Mouse (Mus musculus): ENCODE data around the gene Il1rl1. TPM values are rescaled to one million over a fixed set of nuclear protein-coding genes. Genes with fewer than 3 reads are reported as not detected.

The Il1rl1 gene
- polyA plus RNA-seq, 1 experiment from 2014 or later = 0.08 TPM

GRCm38 (mm10) chr1:40414863-40415656 lies 14.3 kb upstream of the Il1rl1 start:
- Histone ChIP-seq H3K4me1 (no peaks in the 10 kb centered on the region), H3K9ac (no peak overlapping the region), H3K27me3 (replicated peaks) (no peaks in the 10 kb centered on the region), H3K9me3 (no peaks in the 10 kb centered on the region), H3K4me2 (replicated peaks) (no peak overlapping the region), H3K36me3 (no peaks in the 10 kb centered on the region), H3K4me3 (no peak overlapping the region), H3K27ac (no peak overlapping the region)
- ATAC-seq (ENCODE audit: low FRiP score, low read depth) = no peak
- WGBS = 76% methylated on average over 7 of the region's 7 CpGs

- Histone ChIP-seq H3K4me3 (no peak overlapping the region), H3K27ac (no peak overlapping the region), H3K36me3 (no peaks in the 10 kb centered on the region), H3K4me2 (replicated peaks) (no peak overlapping the region), H3K9me3 (no peaks in the 10 kb centered on the region), H3K27me3 (replicated peaks) (no peaks in the 10 kb centered on the region), H3K9ac (no peak overlapping the region), H3K4me1 (no peaks in the 10 kb centered on the region)
- no peak for ATAC-seq (ENCODE audit: low FRiP score, low read depth)
- WGBS = 94% methylated on average over 2 of the region's 2 CpGs
These were observed 12.3 kb upstream of the Il1rl1 start for GRCm38 (mm10) chr1:40417034-40417433.

GRCm38 (mm10) chr1:40418512-40418911 lies 10.9 kb upstream of the Il1rl1 start:
- Histone ChIP-seq H3K27ac (no peak overlapping the region), H3K9ac (no peak overlapping the region), H3K9me3 (no peaks in the 10 kb centered on the region), H3K27me3 (replicated peaks) (no peaks in the 10 kb centered on the region), H3K4me3 (no peak overlapping the region), H3K4me1 (no peaks in the 10 kb centered on the region), H3K36me3 (no peaks in the 10 kb centered on the region), H3K4me2 (replicated peaks) (no peak overlapping the region)
- ATAC-seq (ENCODE audit: low FRiP score, low read depth) = no peak
- 84% methylated on average over 5 of the region's 5 CpGs for WGBS

GRCm38 (mm10) chr1:40423892-40424291 lies 5.5 kb upstream of the Il1rl1 start:
- no peak overlapping the region for H3K27ac ChIP-seq
- 85% methylated on average over 6 of the region's 6 CpGs for WGBS
- H3K9me3 ChIP-seq = no peaks in the 10 kb centered on the region
- no peak overlapping the region for H3K4me3 ChIP-seq
- no peak for ATAC-seq (ENCODE audit: low FRiP score, low read depth)
- no peaks in the 10 kb centered on the region for H3K27me3 ChIP-seq (replicated peaks)
- H3K4me1 ChIP-seq = no peaks in the 10 kb centered on the region
- H3K36me3 ChIP-seq = no peaks in the 10 kb centered on the region
- H3K4me2 ChIP-seq (replicated peaks) = no peak overlapping the region
- H3K9ac ChIP-seq = no peak overlapping the region

GRCm38 (mm10) chr1:40427270-40427669 lies 2.1 kb upstream of the Il1rl1 start:
- WGBS = 92% methylated on average over 9 of the region's 9 CpGs
- H3K27me3 ChIP-seq (replicated peaks) = no peaks in the 10 kb centered on the region
- no peak overlapping the region for H3K4me3 ChIP-seq
- H3K4me2 ChIP-seq (replicated peaks) = no peak overlapping the region
- no peak for ATAC-seq (ENCODE audit: low FRiP score, low read depth)
- no peak overlapping the region for H3K9ac ChIP-seq
- no peaks in the 10 kb centered on the region for H3K9me3 ChIP-seq
- no peaks in the 10 kb centered on the region for H3K4me1 ChIP-seq
- no peak overlapping the region for H3K27ac ChIP-seq
- no peaks in the 10 kb centered on the region for H3K36me3 ChIP-seq

GRCm38 (mm10) chr1:40427901-40428300 lies 1.5 kb upstream of the Il1rl1 start:
- H3K4me3 ChIP-seq = no peak overlapping the region
- no peak for ATAC-seq (ENCODE audit: low FRiP score, low read depth)
- H3K36me3 ChIP-seq = no peaks in the 10 kb centered on the region
- H3K27me3 ChIP-seq (replicated peaks) = no peaks in the 10 kb centered on the region
- H3K27ac ChIP-seq = no peak overlapping the region
- no peaks in the 10 kb centered on the region for H3K9me3 ChIP-seq
- 83% methylated on average over 1 of the region's 1 CpGs for WGBS
- no peak overlapping the region for H3K4me2 ChIP-seq (replicated peaks)
- H3K4me1 ChIP-seq = no peaks in the 10 kb centered on the region
- H3K9ac ChIP-seq = no peak overlapping the region

- WGBS = 83% methylated on average over 4 of the region's 4 CpGs
- no peak overlapping the region for H3K4me2 ChIP-seq (replicated peaks)
- H3K36me3 ChIP-seq = no peaks in the 10 kb centered on the region
- no peak overlapping the region for H3K4me3 ChIP-seq
- ATAC-seq (ENCODE audit: low FRiP score, low read depth) = no peak
- H3K9ac ChIP-seq = no peak overlapping the region
- H3K27ac ChIP-seq = no peak overlapping the region
- H3K27me3 ChIP-seq (replicated peaks) = no peaks in the 10 kb centered on the region
- H3K4me1 ChIP-seq = no peaks in the 10 kb centered on the region
- no peaks in the 10 kb centered on the region for H3K9me3 ChIP-seq
These were observed 919 bp downstream of the Il1rl1 start for GRCm38 (mm10) chr1:40430143-40430834.

GRCm38 (mm10) chr1:40432169-40432568 lies 2.8 kb downstream of the Il1rl1 start:
- Histone ChIP-seq H3K36me3 (no peaks in the 10 kb centered on the region), H3K4me1 (no peaks in the 10 kb centered on the region), H3K4me3 (no peak overlapping the region), H3K27me3 (replicated peaks) (no peaks in the 10 kb centered on the region), H3K27ac (no peak overlapping the region), H3K9ac (no peak overlapping the region), H3K4me2 (replicated peaks) (no peak overlapping the region), H3K9me3 (no peaks in the 10 kb centered on the region)
- no peak for ATAC-seq (ENCODE audit: low FRiP score, low read depth)
- WGBS = 94% methylated on average over 2 of the region's 2 CpGs

GRCm38 (mm10) chr1:40435936-40436335 lies 6.6 kb downstream of the Il1rl1 start:
- Histone ChIP-seq H3K4me2 (replicated peaks) (no peak overlapping the region), H3K27ac (no peak overlapping the region), H3K9me3 (no peaks in the 10 kb centered on the region), H3K9ac (no peak overlapping the region), H3K4me3 (no peak overlapping the region), H3K4me1 (no peaks in the 10 kb centered on the region), H3K36me3 (no peaks in the 10 kb centered on the region), H3K27me3 (replicated peaks) (no peaks in the 10 kb centered on the region)
- WGBS = 79% methylated on average over 3 of the region's 3 CpGs
- ATAC-seq (ENCODE audit: low FRiP score, low read depth) = no peak

GRCm38 (mm10) chr1:40437340-40437739 lies 8.0 kb downstream of the Il1rl1 start:
- no peak for ATAC-seq (ENCODE audit: low FRiP score, low read depth)
- WGBS = 87% methylated on average over 2 of the region's 2 CpGs

GRCm38 (mm10) chr1:40439504-40439903 lies 10.1 kb downstream of the Il1rl1 start:
- Histone ChIP-seq H3K4me2 (replicated peaks) (no peak overlapping the region), H3K27me3 (replicated peaks) (no peaks in the 10 kb centered on the region), H3K9me3 (no peaks in the 10 kb centered on the region), H3K36me3 (no peaks in the 10 kb centered on the region), H3K4me1 (no peaks in the 10 kb centered on the region), H3K4me3 (no peak overlapping the region), H3K9ac (no peak overlapping the region), H3K27ac (no peak overlapping the region)
- WGBS = 84% methylated on average over 8 of the region's 8 CpGs
- no peak for ATAC-seq (ENCODE audit: low FRiP score, low read depth)

More at GRCm38 (mm10) chr1:40437340-40437739, 8.0 kb downstream of the Il1rl1 start:
- Histone ChIP-seq H3K4me2 (replicated peaks) (no peak overlapping the region), H3K36me3 (no peaks in the 10 kb centered on the region), H3K9ac (no peak overlapping the region), H3K27me3 (replicated peaks) (no peaks in the 10 kb centered on the region), H3K4me1 (no peaks in the 10 kb centered on the region), H3K27ac (no peak overlapping the region), H3K4me3 (no peak overlapping the region), H3K9me3 (no peaks in the 10 kb centered on the region)

GRCm38 (mm10) chr1:40444800-40445199 lies 15.4 kb downstream of the Il1rl1 start:
- no peaks in the 10 kb centered on the region for H3K4me1 ChIP-seq
- H3K27ac ChIP-seq = no peak overlapping the region
- no peaks in the 10 kb centered on the region for H3K9me3 ChIP-seq
- no peaks in the 10 kb centered on the region for H3K27me3 ChIP-seq (replicated peaks)
- WGBS = 87% methylated on average over 3 of the region's 3 CpGs
- no peak for ATAC-seq (ENCODE audit: low FRiP score, low read depth)
- H3K36me3 ChIP-seq = no peaks in the 10 kb centered on the region
- H3K9ac ChIP-seq = no peak overlapping the region
- no peak overlapping the region for H3K4me2 ChIP-seq (replicated peaks)
- H3K4me3 ChIP-seq = no peak overlapping the region

Measured in neural tube, embryonic 12.5 days (tissue).